Mouse (Mus musculus): ENCODE measurements around the gene Gbx2.

The Gbx2 gene

DNA sequence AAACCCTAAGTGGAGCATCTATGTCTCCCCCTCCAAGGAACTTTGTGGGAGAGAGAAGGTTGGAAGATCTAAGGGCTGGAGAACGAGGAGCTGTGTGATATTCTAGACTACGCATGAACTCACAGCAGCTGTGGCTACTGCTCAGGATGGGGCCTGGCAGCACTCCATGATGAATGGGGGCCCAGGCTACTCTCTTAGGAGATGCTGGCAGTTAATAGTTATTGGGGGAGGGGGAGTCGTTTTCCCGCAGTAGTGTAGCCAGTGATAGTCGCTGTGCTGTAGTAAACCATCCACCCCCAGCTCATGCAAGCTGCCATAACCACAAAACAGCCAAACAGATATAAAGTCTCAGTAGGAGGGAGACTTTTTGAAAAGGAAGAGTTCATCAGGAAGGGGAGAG lies 18.6 kb downstream of the Gbx2 start:
- intact Hi-C loops (cut with DNase I), result no loop called here

DNA sequence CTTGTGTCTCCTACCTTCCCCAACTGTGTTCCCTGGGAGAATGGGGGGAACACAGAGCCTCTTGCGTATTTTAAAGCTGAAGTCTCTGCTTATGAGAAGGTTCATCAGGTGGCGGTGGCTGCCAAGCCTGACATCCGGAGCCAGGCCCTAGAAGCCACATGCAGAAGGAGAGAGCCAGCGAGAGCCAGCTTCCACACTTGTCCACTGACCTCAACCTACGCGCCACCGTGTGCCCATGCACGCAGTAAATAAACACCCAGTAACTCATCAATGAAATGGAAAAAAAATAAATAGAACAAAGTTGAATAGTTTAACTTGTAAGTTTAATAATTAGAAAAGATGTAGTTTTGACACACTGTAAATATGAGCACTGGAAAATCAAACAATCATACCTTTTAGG lies 21.2 kb downstream of the Gbx2 start:
- intact Hi-C loops (cut with DNase I), result no loop called here

DNA sequence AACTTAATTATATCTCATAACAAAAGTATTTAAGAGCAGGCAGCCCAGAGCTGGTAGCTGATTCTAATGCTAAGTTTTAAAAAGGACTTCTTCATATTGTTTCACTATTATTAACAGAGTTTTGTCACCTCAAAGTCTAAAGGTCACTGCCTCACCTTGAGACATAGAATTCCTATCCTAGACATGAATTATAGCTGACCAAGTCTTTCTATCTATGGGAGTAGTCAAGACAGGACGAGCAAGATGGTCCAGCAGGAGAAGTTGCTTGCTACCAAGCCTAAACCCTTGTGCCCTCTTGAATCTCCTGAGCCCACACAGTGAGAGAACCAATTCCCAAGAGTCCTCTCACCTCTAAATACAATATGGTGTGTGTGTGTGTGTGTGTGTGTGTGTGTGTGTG lies 28.3 kb downstream of the Gbx2 start:
- intact Hi-C loops (cut with DNase I), result no loop called here

DNA sequence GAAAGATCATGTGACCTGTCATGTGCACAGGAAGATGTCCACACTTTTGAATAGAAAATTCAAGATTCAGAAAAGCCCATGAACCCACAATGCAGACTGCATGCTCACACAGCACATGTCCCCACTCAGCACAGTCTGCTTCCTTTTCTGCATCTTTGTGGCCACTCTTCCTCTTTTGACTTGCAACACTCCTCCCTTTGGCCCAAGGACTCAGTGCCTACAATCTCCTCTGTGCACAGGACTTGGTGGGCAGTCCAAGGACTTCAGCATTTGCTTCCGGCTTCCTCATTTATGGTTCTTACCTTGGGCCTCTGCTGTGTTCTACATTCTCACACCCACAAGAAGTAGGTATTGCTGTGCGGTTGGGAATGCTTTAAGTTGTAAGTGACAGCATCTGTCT lies 28.7 kb downstream of the Gbx2 start:
- intact Hi-C loops (cut with DNase I), result no loop called here

DNA sequence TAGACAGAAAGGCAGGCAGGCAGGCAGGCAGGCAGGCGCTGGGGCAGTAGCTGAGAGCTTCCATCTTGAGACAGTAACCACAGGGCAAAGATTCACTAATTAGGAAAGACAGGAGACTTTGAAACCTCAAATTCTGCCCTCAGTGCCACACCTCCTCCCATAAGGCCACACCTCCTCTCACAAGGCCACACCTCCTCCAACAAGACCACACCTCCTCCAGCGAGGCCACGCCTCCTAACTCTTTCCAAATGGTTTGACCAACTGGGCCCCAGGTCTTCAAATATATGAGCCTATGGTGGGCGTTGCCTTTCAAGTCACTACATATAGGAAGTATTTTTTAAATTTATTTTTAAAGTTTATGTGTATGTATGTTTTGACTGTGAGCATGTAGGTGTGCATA lies 29.6 kb downstream of the Gbx2 start:
- intact Hi-C loops (cut with DNase I), result no loop called here

DNA sequence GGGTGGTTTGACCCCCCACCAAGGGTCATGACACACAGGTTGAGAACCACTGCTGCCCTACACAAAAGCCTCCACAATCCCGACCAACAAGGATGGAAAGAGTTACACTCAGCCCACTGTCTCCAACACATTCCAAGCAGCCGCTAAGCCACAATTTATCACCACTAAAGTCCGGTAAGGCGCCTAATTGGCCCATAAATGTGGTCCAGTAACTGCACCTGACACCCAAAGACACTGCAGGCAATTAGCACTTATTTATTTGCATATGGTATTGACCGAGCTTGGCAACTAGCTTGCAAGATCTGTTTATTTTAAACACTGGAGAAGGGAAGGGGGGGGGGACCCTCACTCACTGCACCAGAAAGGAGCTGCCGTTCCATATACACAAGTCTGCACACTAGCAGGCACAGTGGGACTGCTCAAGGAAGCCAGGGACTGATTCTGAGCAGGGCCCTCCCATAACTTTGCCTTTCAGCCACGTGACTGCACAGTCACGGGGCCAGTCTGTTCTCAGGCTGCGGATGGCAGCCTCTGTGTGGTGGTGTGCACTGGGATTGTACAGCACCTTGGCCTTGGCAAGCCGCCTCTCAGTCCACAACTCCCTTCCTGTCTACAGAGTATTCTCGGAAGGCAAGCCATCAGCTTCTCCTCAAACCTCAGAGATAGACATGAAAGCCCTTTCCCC lies 31.1 kb downstream of the Gbx2 start:
- intact Hi-C loops (cut with DNase I), result no loop called here

DNA sequence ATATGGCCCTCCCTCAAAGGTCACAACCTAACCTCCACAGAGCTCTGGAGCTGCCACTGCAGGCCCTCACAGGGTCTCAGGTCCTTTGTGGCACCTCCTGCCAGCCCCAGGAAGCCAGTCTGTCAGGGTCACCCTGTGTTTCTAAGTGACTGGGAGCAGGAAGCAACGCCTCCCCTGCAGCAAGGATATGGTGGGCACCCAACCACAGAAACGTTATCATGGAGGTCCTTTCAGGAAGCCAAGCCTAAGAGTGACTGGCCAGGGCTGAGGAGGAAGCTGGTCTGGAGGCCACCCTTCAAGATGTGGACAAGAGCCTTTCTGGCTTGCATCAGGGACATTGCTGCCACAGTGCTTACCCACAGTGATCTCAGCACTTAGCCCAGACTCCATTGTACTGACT lies 31.9 kb downstream of the Gbx2 start:
- intact Hi-C loops (cut with DNase I), result no loop called here

DNA sequence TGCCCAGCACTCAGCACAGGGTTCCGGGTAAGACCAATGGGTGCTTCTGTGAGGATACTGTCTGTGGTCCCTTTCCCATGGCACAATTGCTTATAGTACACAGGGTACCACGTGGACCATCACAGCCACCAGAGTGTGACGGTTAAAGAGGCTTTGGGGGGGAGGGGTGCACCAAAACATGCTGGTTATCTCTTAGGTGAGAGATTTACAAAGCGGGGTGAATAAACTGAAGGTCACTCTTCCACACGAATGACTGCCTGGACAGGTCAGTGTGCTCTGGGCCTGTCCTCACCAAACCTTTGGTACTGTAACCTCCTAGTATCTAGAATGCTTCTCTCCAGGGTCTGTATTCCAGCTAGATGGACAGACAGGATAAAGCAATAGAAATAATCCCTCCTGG lies 35.2 kb downstream of the Gbx2 start:
- intact Hi-C loops (cut with DNase I), result no loop called here

DNA sequence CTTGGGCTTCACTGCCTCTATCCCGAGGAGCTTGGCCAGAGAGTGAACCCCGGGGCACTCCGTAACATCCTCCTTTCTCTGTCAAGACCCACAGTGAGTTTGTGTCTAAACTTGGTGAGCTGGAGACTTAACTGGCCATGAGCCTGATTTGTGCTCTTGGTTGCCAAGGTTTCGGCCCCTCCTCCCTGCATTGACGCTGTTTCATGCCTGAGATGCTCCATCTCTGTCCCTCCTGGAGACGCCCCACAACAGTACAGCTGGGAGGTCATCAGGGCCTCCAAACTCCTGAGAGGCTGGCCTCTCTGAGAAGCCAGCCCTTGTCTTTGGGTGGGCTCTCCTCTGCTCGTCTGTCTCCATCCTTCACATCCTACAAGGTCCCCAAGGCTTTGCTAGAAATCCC lies 38.7 kb downstream of the Gbx2 start:
- intact Hi-C loops (cut with DNase I), result no loop called here

DNA sequence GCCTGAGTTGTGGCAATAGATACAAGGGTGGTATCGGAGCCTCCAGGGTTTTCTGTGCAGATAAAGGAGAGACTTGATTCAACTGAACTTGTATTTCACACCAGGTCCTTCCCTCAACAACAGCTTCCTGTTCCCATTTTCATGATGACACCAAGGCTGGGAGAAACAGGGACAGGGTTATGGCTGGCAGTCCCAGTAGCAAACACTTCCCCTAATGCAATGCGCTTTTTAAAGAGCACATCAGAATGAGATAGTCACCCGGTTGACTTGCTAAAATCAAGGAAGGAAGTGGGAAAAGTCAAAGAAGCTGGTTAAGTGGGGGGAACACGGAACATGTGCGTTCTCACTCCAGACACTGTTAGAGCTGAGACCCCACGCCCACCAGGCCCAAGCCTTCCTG lies 39.6 kb downstream of the Gbx2 start:
- intact Hi-C loops (cut with DNase I), result no loop called here

DNA sequence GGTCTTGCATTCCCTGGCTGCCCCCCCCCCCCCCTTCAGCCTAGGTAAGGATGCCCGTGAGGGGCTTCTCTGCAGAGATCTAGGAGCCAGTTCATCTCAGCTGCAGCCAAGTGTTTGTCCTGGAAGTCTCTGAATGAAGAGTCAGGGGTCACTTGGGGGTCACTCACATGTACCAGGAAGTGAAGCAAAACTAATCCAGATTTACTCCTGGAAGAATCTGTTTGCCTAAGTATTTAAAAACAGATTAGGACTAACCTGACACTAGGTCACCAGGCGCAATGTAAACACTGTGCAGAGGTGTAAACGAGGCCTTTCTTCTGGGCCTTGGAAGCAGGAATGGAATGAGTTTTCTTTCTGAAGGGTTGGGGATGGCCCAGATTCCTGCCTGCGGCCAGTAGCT lies 45.3 kb downstream of the Gbx2 start:
- intact Hi-C loops (cut with DNase I), result no loop called here

DNA sequence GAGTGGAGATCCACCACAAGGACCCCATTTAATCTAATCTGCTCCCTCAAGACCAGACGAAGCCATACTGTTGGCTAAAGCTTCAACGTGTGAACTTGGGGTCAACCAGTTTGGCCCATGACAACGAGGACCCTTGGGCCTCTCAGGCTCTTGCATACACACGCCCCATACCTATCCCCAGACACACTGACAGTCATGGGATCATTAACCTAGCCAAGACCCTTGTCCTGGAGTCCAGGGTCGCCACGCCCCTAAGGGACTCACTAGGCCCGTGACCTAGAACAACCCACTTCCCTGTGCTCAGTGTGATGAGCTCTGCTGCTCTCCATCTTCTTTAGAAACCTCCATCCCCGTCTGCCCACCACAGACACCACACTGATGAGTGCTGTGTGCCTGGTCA lies 46.6 kb downstream of the Gbx2 start:
- intact Hi-C loops (cut with DNase I), result no loop called here

DNA sequence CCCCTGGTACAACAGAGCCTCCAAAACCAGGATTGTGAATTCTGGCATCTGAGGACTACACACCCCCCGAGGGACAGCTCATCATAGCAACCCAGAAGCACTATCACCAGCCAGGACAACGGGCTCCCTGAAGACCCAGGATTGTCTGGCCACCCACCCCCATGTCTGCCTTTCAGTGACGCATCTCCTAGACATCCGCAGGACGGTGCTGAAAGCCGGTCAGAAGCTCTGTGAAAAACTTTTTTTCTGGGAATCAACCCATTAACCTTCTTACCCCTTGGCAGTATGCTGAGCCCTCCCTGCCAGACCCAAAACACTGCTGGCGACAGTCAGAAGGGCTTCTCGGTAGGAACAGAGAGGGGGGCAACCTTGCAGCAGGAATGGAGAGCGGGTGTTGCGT lies 50.1 kb downstream of the Gbx2 start:
- intact Hi-C loops (cut with DNase I), result no loop called here

DNA sequence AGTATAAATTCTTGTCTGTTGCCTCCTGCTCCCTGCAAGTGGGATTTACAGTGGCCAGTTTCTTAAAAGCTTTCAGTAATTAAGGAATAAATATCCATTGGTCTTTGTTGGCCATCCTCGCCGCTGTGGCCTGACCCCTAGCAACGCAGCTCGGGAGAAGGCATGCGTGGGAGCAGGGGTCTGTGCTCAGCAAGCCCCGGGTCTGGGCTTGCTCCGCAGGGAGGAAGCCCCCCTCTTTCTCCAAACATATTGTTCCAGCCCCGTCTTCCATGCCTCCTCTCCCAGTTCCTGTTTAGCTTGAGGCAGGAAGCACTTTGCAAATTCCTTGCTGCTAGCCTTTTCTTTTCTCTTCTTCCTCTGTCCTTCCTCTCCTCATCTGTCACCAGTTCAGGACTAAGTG lies 50.8 kb downstream of the Gbx2 start:
- intact Hi-C loops (cut with DNase I), result no loop called here

DNA sequence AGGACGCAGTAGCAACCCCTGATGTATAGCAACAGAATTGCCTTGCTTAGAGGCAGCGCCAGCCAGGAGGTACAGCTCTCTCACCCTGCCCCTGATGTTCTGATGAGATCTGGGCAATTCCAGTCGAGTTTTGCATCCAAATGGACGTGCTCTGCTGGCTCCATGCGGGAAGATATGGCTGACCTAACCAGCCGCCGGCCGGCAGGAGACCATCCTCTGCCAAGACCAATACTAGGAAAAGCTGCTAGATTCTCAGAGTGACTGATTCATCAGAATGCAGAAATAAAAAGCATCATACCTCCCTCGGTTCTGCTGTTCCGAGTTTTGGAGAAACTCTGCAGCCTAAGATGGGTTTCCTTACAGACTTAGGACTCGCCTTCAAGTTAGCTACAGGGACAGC lies 52.5 kb downstream of the Gbx2 start:
- intact Hi-C loops (cut with DNase I), result no loop called here
